Mouse (Mus musculus) adrenal gland, adult 2 months (tissue): ENCODE measurements around the gene Gprasp1. TPM values are rescaled to one million over a fixed set of nuclear protein-coding genes. Genes with fewer than 3 reads are reported as not detected.
"Not testable (repeated sequence)": the region's sequence is repeated elsewhere in the genome, so short reads cannot be mapped to it uniquely, and the experiment has no call there.

ENCODE experiments used
- DNase-seq: peaks from one replicate; pipeline ENCODE4 v3.0.0; 2021
- long read RNA-seq: library from polyadenylated mRNA; stranded (forward); transcript quantifications from one replicate; pipeline ENCODE4 v2.0.0, GENCODE M21; 2021
- polyA plus RNA-seq: library from polyadenylated mRNA; depleted of rRNA; stranded (reverse); fragments of >200 nt; gene quantifications from 2 replicates; pipeline ENCODE4 v1.2.3, GENCODE M21; 2012; rRNA removed
- total RNA-seq, 2 experiments: library from RNA; stranded (reverse); gene quantifications; 2 replicates each; pipeline ENCODE4 v1.2.3; 2021

The Gprasp1 gene
- total RNA-seq (100 to 1,000 TPM in 1 of 2 experiments, 10 to 100 TPM in 1; 66.2 to 130 TPM), polyA plus RNA-seq (28.7 and 38.8 TPM in 2 replicates)
- long read RNA-seq, full-length matches to known transcripts = 1 of 23 reads
- long read RNA-seq, partial matches to known transcripts = 12 of 23 reads
- long read RNA-seq, other reads (novel, unspliced or antisense) = 10 of 23 reads

DNA sequence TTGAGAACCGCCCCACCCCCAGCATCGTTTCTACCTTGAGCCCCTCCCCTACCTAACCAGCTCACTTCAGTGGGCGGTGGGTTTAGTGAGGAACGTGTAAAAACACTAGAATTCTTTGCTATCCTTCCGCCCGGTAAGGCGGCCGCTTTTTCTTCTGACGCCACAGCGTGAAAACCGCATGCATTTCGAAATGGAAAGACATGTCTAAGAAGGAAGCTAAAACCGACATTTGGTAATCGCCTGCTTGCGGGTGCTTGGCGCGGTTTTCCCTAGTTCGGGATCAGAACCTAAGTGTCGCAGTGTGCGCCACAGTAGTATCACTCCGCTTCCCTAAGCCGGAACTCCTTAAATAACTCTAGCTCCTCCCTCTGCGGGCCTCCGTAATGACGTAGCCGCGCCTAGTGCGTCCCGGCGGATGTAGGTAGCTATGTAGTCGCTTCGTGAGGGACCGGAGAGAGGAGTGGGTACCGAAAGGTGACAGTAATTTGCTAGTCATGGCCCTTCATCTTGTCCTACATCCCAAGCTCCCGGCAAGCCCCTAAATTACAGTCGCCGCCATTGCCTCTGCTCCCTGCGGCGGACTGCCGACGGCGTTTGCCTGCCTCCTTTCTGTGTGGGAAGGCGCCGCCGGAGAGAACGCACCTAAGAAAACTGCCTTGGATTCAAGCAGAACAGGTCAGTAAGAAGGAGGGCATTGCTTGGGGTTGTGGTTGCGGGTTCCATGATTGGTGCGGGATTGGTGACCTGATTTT lies at the start of gene Gprasp1, which contains the start of gene Armcx5:
Gprasp1 (plus strand) TSS at position 430 of the 752 bp plus-strand sequence.
Armcx5 (plus strand) TSS at position 430 of the 752 bp plus-strand sequence.
- DNase-seq = peak; percentile 91

DNA sequence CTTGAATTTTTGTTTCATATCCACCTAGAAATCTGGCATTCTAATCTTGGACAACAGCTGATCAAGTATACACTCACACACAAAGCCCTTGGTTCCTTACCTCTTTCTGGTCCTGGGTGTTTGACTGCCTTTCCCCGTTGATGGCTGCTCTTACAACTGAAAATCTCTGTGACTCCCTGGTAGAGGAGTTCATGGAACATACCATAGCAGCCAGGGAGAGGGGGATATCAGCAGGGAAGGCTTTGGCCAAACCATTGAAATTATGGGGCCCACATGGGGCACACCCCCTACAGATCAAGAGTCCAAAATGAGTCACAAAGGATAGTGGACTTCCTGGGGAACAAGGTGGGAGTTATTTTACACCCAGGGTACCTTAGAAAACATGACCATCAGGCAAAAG lies 48.9 kb upstream of the Gprasp1 start, which contains the start of gene Tcp11x2:
Tcp11x2 (minus strand) TSS at position 158 of the 400 bp plus-strand sequence.
- no peak for DNase-seq

- DNase-seq = no peak
Observed at GRCm38 (mm10) chrX:135703111-135703510, 39.4 kb upstream of the Gprasp1 start.

DNA sequence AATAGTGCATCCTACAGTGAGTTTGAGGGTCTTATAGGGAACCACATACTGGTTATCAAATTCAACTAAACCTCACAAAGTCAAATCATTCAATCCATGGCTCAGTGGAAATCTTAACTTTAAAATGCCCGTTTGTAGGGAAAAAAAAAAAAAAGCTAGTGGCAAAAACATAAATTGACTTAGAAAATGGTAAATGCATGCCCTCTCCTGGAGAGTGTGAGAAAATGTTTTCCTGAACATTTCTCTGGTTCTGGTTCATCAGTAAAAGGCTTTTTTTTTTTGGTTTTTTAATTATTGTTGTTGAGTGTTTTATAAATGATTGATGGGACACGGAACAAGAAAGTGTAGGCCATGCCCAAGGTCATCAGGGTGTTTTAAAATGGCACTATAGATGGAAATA lies 38.2 kb upstream of the Gprasp1 start:
- DNase-seq = no peak

DNA sequence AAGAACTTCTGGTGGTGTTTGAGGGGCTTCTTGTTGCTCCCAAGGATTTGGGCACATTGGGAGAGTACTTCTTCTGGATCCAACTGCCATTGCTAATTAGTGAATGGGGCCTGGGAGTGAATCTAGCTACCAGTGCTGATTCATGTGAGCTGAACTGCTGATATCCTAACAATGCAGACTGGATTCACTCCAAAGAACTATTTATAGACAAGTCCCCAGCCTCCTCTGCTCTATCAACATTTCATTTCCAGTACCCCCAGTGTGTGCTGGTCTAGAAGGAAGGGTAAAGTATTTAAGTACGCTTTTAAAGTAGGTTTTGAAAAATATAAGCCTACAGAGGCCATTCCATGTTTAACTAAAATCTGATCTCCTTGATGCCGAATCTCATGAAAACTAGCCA lies 29.7 kb upstream of the Gprasp1 start:
- no peak for DNase-seq

DNA sequence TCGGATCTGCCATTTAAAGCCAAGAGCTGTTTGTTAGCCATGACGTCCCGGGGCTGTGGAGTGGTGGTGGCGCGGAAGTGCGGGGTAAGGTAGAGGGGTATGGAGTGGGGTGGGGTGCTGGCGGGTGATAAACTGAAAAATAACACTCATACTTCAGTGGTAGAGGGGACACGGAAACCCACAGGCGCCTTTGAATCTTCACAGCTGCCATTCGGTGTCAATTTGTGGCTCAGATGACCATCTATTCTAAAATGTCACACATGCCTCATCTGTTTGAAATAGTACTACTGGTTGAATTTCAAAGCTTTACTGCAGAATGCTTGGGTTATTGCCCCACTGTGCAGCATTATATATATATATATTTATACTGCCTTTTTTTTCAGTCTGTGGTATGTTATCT lies 17.4 kb upstream of the Gprasp1 start, which contains the start of gene Tmsb15a:
Tmsb15a (minus strand) TSS at position 101 of the 400 bp plus-strand sequence.
- no peak for DNase-seq

GRCm38 (mm10) chrX:135738730-135739520 lies 3.6 kb upstream of the Gprasp1 start:
- no peak for DNase-seq

DNA sequence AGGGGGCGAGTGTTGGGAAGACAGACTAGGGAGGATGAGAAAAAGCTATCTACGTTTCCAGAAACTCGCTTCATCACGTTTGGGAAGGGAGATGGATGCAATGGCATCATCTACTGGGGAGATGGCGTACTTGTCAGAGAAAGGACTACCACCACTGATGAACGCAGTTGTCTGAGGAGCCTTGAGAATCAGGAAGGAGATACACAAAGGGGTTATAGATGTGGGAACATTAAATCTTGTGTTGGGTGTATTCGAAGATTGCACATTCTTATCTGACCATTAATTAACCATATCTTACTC lies 473 bp downstream of the Gprasp1 start:
- DNase-seq = no peak

DNA sequence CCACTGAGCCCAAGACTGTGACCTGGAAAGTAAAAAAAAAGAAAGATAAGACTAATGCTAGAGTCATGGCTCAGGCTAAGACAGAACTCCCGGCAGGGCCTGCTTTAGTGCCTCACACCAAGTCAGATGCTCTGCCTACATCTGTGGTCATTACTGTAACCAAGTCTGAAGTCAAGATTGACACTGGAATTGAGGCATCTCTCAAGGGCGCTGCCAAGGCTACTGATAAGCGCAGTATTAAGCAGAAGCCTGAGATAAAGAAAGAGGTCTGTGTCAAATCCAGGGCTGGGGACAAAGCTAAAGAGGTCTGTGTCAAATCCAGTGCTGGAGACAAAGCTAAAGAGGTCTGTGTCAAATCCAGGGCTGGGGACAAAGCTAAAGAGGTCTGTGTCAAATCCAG lies 2.8 kb downstream of the Gprasp1 start:
- peak; percentile 40 for DNase-seq

DNA sequence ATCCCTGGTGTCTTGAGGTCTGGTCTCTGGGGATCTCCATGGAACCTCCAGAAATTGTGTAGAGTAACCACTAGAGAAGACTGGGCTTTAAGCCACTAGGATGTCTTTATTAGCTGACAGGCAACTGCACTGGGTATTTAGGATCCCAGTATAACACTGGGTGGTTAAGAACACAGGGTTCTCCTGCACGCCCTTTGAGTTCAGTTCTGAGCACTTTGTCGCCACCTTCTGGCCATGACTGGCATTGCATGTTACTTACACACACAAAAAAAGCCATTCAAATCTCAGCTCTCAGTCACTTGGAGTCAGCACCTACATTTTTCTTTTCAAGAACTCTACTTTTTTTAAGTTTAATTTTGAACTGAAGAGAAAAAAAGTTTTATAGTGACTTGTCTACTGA lies 10.3 kb downstream of the Gprasp1 start:
- DNase-seq = peak; percentile 58

- DNase-seq = peak; percentile 28
Observed at GRCm38 (mm10) chrX:135761707-135762106, 19.2 kb downstream of the Gprasp1 start.

DNA sequence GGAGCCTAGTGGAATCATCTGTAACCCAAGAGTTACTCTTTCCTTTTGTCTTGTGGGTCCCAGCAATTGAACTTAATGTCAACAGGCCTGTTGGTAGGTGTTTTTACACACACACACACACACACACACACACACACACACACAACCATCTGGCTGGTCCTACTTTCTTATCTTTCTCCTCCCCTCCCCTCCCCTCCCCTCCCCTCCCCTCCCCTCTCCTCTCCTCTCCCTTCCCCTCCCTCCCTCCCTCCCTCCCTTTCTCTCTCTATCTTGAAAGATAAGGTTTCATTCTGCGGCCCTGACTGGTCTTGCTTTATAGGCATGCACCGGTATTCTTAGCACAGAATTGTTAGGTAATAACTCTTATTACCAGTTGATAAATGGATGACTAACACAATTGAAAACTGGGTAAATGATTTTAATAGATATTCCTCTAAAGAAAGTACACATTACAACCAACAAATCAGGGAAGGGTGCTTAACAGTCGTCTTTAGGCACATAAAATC lies 25.6 kb downstream of the Gprasp1 start:
- no peak for DNase-seq

DNA sequence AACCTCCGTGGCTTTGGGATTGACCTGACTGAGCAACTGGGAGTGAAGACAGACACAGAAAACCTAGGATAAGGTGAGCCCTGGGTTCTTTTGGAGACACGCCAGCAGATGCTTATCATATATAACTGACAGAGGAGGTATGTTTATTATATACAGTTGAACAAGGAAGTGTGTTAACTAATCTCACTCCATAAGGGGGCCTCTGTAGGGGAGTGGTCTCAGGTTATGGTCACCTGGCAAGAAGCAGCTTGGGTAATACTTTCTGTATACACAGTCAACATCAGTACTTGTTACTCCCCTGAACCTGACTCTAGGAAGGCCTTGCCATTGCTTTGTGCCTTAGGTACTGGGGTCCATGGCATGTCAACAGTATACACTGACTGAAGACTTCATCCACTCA lies 26.0 kb downstream of the Gprasp1 start:
- no peak for DNase-seq

- no peak for DNase-seq
Observed at GRCm38 (mm10) chrX:135791536-135791935, 49.0 kb downstream of the Gprasp1 start.

- DNase-seq = no peak
Observed at GRCm38 (mm10) chrX:135792326-135792725, 49.8 kb downstream of the Gprasp1 start.

GRCm38 (mm10) chrX:135795591-135796304 lies 53.2 kb downstream of the Gprasp1 start:
- DNase-seq = peak; percentile 61

- DNase-seq = peak; percentile 26
Observed at GRCm38 (mm10) chrX:135796305-135797211, 54.0 kb downstream of the Gprasp1 start.

DNA sequence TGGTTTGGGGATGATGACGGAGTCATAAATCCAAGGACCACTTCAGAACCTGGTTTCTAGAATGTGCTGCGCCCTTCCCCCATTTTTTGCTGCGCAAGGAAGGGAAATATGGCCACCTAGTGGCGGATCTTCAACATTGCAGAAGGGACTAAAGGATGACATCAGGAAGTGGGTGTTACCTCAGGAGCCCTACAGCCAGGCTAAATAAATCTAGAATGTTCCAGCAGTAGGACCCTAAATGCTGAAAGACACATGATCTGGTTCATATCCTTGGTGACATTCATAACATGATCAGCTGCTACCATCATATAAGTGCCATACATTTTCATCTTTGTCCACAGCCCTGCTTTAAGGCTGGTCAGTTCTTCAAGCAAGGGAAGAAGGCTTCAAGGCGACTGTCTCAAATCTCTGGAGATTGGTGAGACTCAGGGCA lies 54.7 kb downstream of the Gprasp1 start, which contains the start of gene Bhlhb9:
Bhlhb9 (plus strand) TSS at position 383 of the 433 bp plus-strand sequence.
- peak; percentile 46 for DNase-seq

GRCm38 (mm10) chrX:135804149-135804548 lies 61.6 kb downstream of the Gprasp1 start:
- no peak for DNase-seq

GRCm38 (mm10) chrX:135805780-135806179 lies 63.2 kb downstream of the Gprasp1 start:
- DNase-seq = peak; percentile 24

DNA sequence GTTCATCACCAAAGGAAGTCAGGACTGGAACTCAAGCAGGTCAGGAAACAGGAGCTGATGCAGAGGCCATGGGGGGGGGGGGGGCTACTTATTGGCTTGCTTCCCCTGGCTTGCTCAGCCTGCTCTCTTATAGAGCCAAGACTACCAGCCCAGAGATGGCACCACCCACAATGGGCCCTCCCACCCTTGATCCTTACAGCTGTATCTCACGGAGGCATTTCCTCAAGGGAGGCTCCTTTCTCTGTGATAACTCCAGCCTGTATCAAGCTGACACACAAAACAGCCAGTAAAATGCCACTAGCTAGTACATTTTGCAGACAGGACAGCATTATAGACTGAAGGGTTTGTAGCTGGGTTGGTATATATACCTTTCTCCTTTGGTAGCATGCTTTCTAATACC lies 93.4 kb downstream of the Gprasp1 start:
- DNase-seq = not testable (repeated sequence)
